Mouse (Mus musculus): ENCODE measurements around the gene Pgs1.

DNA sequence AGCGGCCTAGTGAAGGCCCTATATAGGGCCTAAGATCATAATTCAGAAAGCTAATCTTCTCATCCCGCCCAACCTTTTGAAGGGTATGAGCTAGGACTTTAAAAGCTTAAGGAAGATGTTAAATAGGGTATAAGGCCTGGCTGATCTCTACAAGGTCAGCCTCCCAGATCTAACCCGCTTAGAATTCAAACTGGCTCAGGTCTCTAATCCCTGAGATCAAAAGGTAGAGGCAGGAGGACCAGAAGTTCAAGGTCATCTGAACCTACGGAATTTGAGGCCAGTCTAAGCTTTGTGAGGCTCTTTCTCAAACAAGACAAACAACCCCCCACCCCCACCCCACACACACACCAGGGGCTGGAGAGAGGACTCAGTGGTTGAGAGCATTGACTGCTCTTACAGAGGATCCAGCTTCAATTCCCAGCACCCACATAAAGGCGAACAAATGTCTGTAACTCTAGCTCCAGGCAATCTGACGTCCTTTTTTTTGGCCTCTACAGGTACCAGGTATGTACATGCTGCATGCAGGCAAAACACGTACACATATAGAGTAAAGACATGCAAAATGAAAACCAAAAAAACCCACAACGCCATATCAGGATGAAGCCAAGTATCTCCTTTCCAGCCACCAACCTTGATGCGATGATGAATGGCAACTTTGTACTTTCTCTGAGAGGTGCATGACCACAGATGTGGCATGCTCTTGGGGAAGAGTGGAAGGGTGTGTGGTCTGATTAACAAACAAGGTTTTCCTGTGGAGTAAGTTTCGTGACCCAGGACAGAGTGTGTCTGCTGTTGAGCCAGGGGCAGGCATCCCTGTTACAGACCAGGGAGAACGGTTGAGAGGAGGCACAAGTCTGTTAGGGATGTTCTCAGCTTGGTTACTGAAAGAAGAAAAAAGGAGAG, 13.2 kb upstream of the Pgs1 start:
- TF ChIP-seq CTCF (IDR thresholded peaks at IDR 0.05; ENCODE audit: extremely low read depth, insufficient read depth, insufficient read length, insufficient replicate concordance): no peak
- TF ChIP-seq POLR2A (IDR thresholded peaks at IDR 0.05; ENCODE audit: low read depth, low read length): no peak

Data from spleen, adult 2 months (tissue).